Mouse (Mus musculus): ENCODE results near the gene Slc13a3. TPM values are rescaled to one million over a fixed set of nuclear protein-coding genes. Genes with fewer than 3 reads are reported as not detected.

Gene Slc13a3
- polyA plus RNA-seq, 1 experiment, result 0.16 TPM

GRCm38 (mm10) chr2:165484152-165484551 is 11.1 kb upstream of the Slc13a3 start:
- TF ChIP-seq CTCF (IDR thresholded peaks at IDR 0.05; ENCODE audit: borderline replicate concordance, insufficient read depth, low read length) (no peak), POLR2A (IDR thresholded peaks at IDR 0.05; ENCODE audit: low read depth, low read length) (no peak)
- no peaks in the 10 kb centered on the region for H3K4me1 ChIP-seq (ENCODE audit: control insufficient read depth, insufficient read depth, low read length)

DNA sequence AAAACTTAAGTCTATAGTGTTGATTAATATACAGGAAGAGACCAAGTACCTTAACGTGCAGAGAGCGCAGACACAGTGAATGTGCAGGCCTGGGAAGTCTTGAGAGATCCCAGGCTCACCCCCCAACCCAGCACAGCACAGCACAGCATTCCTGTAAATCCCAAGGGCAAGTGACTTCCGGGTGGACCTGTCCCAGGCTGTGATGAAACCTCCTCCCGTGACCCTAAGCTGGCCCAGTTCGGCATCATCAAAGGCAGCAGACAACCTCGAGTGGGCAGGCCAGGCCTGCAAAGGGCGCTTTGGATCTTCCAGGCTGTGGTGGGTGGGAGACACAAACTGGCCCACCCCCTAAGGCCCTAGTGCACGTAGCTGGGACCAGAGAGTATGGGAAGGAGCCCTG is 9.0 kb upstream of the Slc13a3 start:
- Histone ChIP-seq H3K4me3 (ENCODE audit: insufficient read depth, low read length) (no peak overlapping the region), H3K4me1 (ENCODE audit: control insufficient read depth, insufficient read depth, low read length) (no peaks in the 10 kb centered on the region), H3K27ac (ENCODE audit: insufficient read depth, low read length) (no peak overlapping the region)
- TF ChIP-seq CTCF (IDR thresholded peaks at IDR 0.05; ENCODE audit: borderline replicate concordance, insufficient read depth, low read length), result no peak
- no peak for TF ChIP-seq POLR2A (IDR thresholded peaks at IDR 0.05; ENCODE audit: low read depth, low read length)

More at GRCm38 (mm10) chr2:165484152-165484551, 11.1 kb upstream of the Slc13a3 start:
- no peak overlapping the region for H3K27ac ChIP-seq (ENCODE audit: insufficient read depth, low read length)
- H3K4me3 ChIP-seq (ENCODE audit: insufficient read depth, low read length), result no peak overlapping the region

- H3K4me1 ChIP-seq (ENCODE audit: control insufficient read depth, insufficient read depth, low read length), result no peaks in the 10 kb centered on the region
- TF ChIP-seq CTCF (IDR thresholded peaks at IDR 0.05; ENCODE audit: borderline replicate concordance, insufficient read depth, low read length), result no peak
- no peak for TF ChIP-seq POLR2A (IDR thresholded peaks at IDR 0.05; ENCODE audit: low read depth, low read length)
- no peak overlapping the region for H3K27ac ChIP-seq (ENCODE audit: insufficient read depth, low read length)
- no peak overlapping the region for H3K4me3 ChIP-seq (ENCODE audit: insufficient read depth, low read length)
Observed at GRCm38 (mm10) chr2:165475850-165476249, 2.8 kb upstream of the Slc13a3 start.

- Histone ChIP-seq H3K4me3 (ENCODE audit: insufficient read depth, low read length) (no peak overlapping the region), H3K4me1 (ENCODE audit: control insufficient read depth, insufficient read depth, low read length) (no peaks in the 10 kb centered on the region), H3K27ac (ENCODE audit: insufficient read depth, low read length) (no peak overlapping the region)
- no peak for TF ChIP-seq POLR2A (IDR thresholded peaks at IDR 0.05; ENCODE audit: low read depth, low read length)
- TF ChIP-seq CTCF (IDR thresholded peaks at IDR 0.05; ENCODE audit: borderline replicate concordance, insufficient read depth, low read length), result no peak
Observed at GRCm38 (mm10) chr2:165475412-165475811, 2.4 kb upstream of the Slc13a3 start.

- no peak overlapping the region for H3K27ac ChIP-seq (ENCODE audit: insufficient read depth, low read length)
Observed at GRCm38 (mm10) chr2:165471943-165472342, 1.1 kb downstream of the Slc13a3 start.

DNA sequence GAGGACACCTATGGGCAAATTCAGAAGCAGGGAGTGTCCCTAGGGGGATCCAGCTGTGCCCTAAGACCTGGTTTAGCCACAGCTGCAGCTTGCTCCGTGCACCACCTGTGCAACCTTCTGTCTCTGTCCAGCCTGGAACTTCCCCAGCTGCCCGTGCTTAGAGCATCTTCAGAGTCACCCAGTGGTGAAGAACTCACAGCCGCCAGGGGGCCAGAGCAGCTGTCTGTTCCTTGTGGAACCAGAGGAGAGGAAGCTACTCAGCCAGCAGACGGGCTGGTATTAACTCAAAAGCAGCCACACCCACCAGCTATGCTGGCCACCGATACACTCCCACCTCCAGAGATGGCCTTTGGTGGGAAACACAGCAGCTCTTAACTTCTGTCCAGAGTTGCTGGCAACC is 2.9 kb downstream of the Slc13a3 start:
- no peak overlapping the region for H3K27ac ChIP-seq (ENCODE audit: insufficient read depth, low read length)
- no peaks in the 10 kb centered on the region for H3K4me1 ChIP-seq (ENCODE audit: control insufficient read depth, insufficient read depth, low read length)
- H3K4me3 ChIP-seq (ENCODE audit: insufficient read depth, low read length), result no peak overlapping the region
- TF ChIP-seq CTCF (IDR thresholded peaks at IDR 0.05; ENCODE audit: borderline replicate concordance, insufficient read depth, low read length), result no peak
- TF ChIP-seq POLR2A (IDR thresholded peaks at IDR 0.05; ENCODE audit: low read depth, low read length), result no peak

More at GRCm38 (mm10) chr2:165471943-165472342, 1.1 kb downstream of the Slc13a3 start:
- Histone ChIP-seq H3K4me1 (ENCODE audit: control insufficient read depth, insufficient read depth, low read length) (no peaks in the 10 kb centered on the region), H3K4me3 (ENCODE audit: insufficient read depth, low read length) (no peak overlapping the region)
- TF ChIP-seq POLR2A (IDR thresholded peaks at IDR 0.05; ENCODE audit: low read depth, low read length) (no peak), CTCF (IDR thresholded peaks at IDR 0.05; ENCODE audit: borderline replicate concordance, insufficient read depth, low read length) (no peak)

GRCm38 (mm10) chr2:165467824-165468452 is 5.1 kb downstream of the Slc13a3 start:
- TF ChIP-seq POLR2A (IDR thresholded peaks at IDR 0.05; ENCODE audit: low read depth, low read length), result no peak
- TF ChIP-seq CTCF (IDR thresholded peaks at IDR 0.05; ENCODE audit: borderline replicate concordance, insufficient read depth, low read length), result no peak
- no peak overlapping the region for H3K27ac ChIP-seq (ENCODE audit: insufficient read depth, low read length)
- no peak overlapping the region for H3K4me3 ChIP-seq (ENCODE audit: insufficient read depth, low read length)
- H3K4me1 ChIP-seq (ENCODE audit: control insufficient read depth, insufficient read depth, low read length), result no peaks in the 10 kb centered on the region

DNA sequence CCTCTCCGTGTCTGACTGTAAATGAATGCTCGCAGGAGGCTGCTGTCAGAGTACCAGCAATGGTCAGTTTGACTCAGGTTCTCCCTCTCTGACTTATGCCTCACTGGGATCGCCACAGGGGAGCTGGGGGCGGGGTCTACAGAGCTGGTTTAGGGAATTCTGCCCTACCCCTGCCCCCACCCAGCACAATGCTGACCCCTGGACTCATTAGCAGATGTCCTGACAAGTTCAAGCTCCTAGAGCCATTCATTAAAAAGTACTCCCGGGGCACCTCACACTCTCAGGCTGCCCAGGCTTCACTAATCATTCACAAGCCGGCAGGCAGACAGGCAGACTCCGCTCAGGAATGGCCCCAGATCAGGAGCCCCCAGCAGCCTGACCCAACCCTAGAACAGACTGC is 13.4 kb downstream of the Slc13a3 start:
- Histone ChIP-seq H3K4me3 (ENCODE audit: insufficient read depth, low read length) (no peak overlapping the region), H3K4me1 (ENCODE audit: control insufficient read depth, insufficient read depth, low read length) (no peaks in the 10 kb centered on the region), H3K27ac (ENCODE audit: insufficient read depth, low read length) (no peak overlapping the region)
- TF ChIP-seq POLR2A (IDR thresholded peaks at IDR 0.05; ENCODE audit: low read depth, low read length) (no peak), CTCF (IDR thresholded peaks at IDR 0.05; ENCODE audit: borderline replicate concordance, insufficient read depth, low read length) (no peak)

DNA sequence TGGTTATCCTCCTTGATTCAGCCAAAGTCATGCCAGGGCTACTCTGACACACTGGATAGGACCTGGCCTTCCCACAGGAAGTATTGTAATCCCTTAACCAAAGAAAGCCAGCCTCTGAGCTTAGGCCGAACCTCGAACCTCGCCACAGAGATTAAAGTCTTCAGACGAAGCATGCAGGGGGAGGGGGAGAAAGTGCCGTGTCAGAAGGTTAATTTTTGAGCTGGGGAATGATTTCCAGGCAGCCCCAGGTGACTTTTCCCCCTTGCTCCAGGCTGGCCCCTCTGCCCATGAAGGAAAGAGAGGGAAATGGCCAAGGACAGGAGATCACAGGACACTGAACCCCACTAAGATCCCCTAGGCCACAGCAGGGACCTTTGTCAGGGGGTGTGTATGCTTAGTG is 14.8 kb downstream of the Slc13a3 start:
- no peak overlapping the region for H3K4me3 ChIP-seq (ENCODE audit: insufficient read depth, low read length)
- no peak overlapping the region for H3K27ac ChIP-seq (ENCODE audit: insufficient read depth, low read length)
- no peak for TF ChIP-seq POLR2A (IDR thresholded peaks at IDR 0.05; ENCODE audit: low read depth, low read length)
- TF ChIP-seq CTCF (IDR thresholded peaks at IDR 0.05; ENCODE audit: borderline replicate concordance, insufficient read depth, low read length), result no peak
- no peaks in the 10 kb centered on the region for H3K4me1 ChIP-seq (ENCODE audit: control insufficient read depth, insufficient read depth, low read length)

DNA sequence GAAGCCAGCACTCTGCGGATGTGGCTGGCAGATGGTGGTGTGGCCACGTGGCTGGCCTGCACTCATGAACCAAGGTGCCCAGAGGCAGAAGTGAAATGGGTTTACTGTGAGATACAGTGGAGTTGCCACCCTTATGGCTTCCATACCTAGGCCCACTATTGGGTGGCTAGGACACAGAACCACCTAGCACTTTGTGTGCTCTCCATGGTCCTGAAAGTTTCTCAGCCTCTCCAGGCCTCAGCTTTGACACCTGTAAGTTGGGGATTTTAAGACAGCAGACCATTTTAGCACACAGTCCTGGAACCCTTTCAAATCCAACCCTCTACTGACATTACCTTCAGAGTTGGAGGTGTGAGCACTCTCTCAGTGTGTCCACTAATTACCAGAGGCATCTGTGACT is 16.3 kb downstream of the Slc13a3 start:
- TF ChIP-seq POLR2A (IDR thresholded peaks at IDR 0.05; ENCODE audit: low read depth, low read length), result no peak
- TF ChIP-seq CTCF (IDR thresholded peaks at IDR 0.05; ENCODE audit: borderline replicate concordance, insufficient read depth, low read length), result no peak
- H3K27ac ChIP-seq (ENCODE audit: insufficient read depth, low read length), result no peak overlapping the region
- no peaks in the 10 kb centered on the region for H3K4me1 ChIP-seq (ENCODE audit: control insufficient read depth, insufficient read depth, low read length)
- no peak overlapping the region for H3K4me3 ChIP-seq (ENCODE audit: insufficient read depth, low read length)

All from embryonic fibroblast, embryonic 13.5 days (primary cell).